Mouse (Mus musculus): Measurements from ENCODE around the gene Adamtsl5. TPM values are rescaled to one million over a fixed set of nuclear protein-coding genes. Genes with fewer than 3 reads are reported as not detected.

The Adamtsl5 gene
- polyA plus RNA-seq, 1 experiment from 2014 or later: 5.8 TPM

DNA sequence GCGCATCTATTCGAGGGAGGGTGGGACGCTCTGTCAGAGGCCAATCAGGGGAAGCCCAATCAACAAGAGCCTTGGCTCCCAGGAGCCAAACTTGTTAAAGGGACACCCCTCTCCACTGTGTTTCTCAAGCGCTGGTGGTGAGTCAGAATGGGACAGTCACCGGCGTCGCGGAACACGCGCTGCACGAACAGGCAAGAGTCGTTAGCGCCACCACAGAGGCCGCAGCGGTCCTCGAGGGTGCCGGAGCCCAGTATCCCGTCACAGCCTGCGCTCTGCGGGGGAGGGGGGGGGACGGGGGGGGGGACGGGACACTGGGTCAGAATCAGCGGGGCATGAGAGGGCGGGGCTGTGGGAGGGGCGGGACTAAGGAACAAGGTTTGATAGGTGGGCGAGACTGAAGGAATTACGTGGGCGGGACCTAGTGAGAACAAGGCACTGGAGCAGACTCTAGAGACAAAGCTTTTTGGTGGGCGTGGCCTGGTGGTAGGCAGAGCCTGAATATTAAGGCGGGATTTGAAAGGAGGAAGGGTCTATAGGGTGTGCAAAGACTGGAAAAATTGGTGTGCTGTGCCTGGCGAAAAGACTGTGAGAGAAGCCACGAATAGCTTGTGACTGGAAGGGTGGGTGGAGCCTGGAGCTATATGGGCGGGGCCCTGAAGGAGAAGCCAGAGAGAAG, 5.3 kb downstream of the Adamtsl5 start:
- Histone ChIP-seq H3K9me3 (ENCODE audit: control insufficient read depth, low read length) (no peaks in the 10 kb centered on the region), H3K36me3 (ENCODE audit: control insufficient read depth, insufficient read depth, low read length) (no peaks in the 10 kb centered on the region), H3K4me2 (ENCODE audit: low read depth, low read length) (peak overlapping the region; percentile 57), H3K4me3 (ENCODE audit: low read depth, low read length) (peak overlapping the region; percentile 37), H3K9ac (ENCODE audit: low read depth, low read length) (peak overlapping the region; percentile 2; the same call in 1 of the 2 replicates), H3K27ac (replicated peaks; ENCODE audit: low read depth, low read length) (no peak overlapping the region), H3K27me3 (replicated peaks; ENCODE audit: control insufficient read depth, insufficient read depth, low read length) (peaks cover 73% of the 10 kb centered on the region), H3K4me1 (ENCODE audit: control insufficient read depth, insufficient read depth, low read length) (peaks cover 34% of the 10 kb centered on the region)
- DNase-seq (ENCODE audit: low spot score): peak; percentile 96
- peak; percentile 74 for ATAC-seq (ENCODE audit: low read depth)
- under 1% methylated on average over 21 of the region's 33 CpGs for WGBS

DNA sequence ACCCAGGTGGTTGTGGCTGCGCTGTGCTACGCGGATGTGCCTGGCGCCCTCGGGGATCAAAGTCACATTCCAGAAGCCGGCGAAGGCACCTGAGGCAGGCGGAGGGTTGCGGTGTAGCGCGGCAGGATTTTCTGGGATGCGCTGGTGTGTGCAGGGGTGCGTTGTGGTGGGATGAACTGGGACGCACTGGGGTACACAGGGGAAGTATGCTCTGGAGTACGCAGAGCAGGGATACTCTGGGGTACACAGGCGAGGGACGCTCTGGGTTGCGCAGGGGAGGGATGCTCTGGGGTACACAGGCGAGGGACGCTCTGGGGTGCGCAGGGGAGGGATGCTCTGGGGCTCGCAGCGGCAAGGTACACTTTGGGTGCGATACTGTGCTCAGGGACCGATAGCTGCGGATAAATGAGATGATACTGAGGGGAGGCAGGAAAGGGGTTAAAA, 5.9 kb downstream of the Adamtsl5 start:
- H3K4me2 ChIP-seq (ENCODE audit: low read depth, low read length): peak overlapping the region; percentile 57
- H3K27me3 ChIP-seq (replicated peaks; ENCODE audit: control insufficient read depth, insufficient read depth, low read length): peaks cover 67% of the 10 kb centered on the region
- under 1% methylated on average over 26 of the region's 26 CpGs for whole genome bisulfite sequencing
- peak overlapping the region; percentile 37 for H3K4me3 ChIP-seq (ENCODE audit: low read depth, low read length)
- DNase-seq (ENCODE audit: low spot score) (no peak), ATAC-seq (ENCODE audit: low read depth) (peak; percentile 2; the same call in 1 of the 2 replicates)
- H3K4me1 ChIP-seq (ENCODE audit: control insufficient read depth, insufficient read depth, low read length): peaks cover 29% of the 10 kb centered on the region
- no peaks in the 10 kb centered on the region for H3K9me3 ChIP-seq (ENCODE audit: control insufficient read depth, low read length)
- no peak overlapping the region for H3K27ac ChIP-seq (replicated peaks; ENCODE audit: low read depth, low read length)
- H3K9ac ChIP-seq (ENCODE audit: low read depth, low read length): no peak overlapping the region; the same call in 1 of the 2 replicates
- no peaks in the 10 kb centered on the region for H3K36me3 ChIP-seq (ENCODE audit: control insufficient read depth, insufficient read depth, low read length)

DNA sequence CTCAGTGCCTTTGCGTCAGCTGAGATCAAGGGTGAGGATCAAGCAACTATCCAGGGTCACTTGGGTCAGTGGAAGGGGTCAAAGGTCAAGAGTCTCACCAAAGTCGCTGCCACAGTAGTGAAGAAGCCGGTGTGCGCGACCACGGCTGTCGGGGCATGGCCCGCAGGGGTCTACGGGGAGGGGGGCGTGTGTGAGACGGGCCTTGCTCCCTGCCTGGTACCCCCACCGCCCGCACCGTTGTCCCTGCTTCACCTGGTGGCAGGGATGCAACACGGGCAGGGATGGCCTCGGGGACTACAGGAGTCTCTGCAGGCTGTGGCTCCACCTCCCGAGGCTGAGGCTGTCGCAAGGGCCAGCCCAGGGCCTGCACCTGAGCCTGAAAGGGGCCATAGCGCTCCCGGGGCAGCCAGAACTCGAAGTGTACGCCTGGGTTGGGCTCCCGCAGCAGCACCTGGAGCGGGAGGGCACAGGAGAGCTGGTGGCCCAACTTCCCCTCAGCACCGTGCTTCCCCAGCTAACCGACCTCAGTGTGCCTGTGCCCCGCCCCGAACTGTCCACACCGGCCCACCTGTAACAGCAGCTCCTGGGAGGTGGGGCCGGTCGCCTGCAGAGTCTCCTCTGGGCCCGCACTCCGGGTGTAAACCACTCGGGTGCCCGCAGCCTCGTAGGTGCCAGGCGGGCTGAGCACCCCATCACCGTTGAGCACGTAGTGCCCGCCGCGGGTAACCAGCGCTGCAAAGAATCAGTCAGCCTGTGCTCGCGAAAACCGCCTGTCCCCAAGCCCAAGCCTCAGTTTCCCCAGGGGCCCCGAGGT, 6.5 kb downstream of the Adamtsl5 start:
- peak overlapping the region; percentile 57 for H3K4me2 ChIP-seq (ENCODE audit: low read depth, low read length)
- ATAC-seq (ENCODE audit: low read depth) (no peak), DNase-seq (ENCODE audit: low spot score) (no peak)
- H3K9me3 ChIP-seq (ENCODE audit: control insufficient read depth, low read length): no peaks in the 10 kb centered on the region
- WGBS: 6% methylated on average over 30 of the region's 47 CpGs
- no peaks in the 10 kb centered on the region for H3K36me3 ChIP-seq (ENCODE audit: control insufficient read depth, insufficient read depth, low read length)
- no peak overlapping the region; the same call in 1 of the 2 replicates for H3K9ac ChIP-seq (ENCODE audit: low read depth, low read length)
- H3K27ac ChIP-seq (replicated peaks; ENCODE audit: low read depth, low read length): no peak overlapping the region
- H3K27me3 ChIP-seq (replicated peaks; ENCODE audit: control insufficient read depth, insufficient read depth, low read length): peaks cover 63% of the 10 kb centered on the region
- H3K4me3 ChIP-seq (ENCODE audit: low read depth, low read length): peak overlapping the region; percentile 37
- peaks cover 29% of the 10 kb centered on the region for H3K4me1 ChIP-seq (ENCODE audit: control insufficient read depth, insufficient read depth, low read length)

DNA sequence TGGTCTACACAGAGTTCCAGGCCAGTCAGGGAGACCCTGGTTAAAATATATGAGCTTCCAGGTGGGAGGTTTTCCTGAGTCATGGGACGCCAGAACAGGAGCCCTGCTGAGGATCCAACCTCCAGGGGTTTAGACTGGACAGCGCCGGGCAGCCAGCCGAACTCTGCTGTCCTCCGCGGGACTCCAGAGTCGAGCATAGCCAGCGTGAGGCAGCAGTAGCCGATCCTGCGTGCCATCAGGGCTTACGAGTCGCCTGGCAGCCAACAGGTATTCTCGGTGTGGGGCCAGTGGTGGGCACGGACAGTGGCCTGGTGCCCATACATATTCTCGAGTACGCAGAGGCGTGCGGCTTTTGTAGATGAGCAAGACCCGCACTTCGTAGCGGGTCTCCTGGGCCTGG, 7.2 kb downstream of the Adamtsl5 start:
- Histone ChIP-seq H3K4me1 (ENCODE audit: control insufficient read depth, insufficient read depth, low read length) (peaks cover 29% of the 10 kb centered on the region), H3K9me3 (ENCODE audit: control insufficient read depth, low read length) (no peaks in the 10 kb centered on the region), H3K36me3 (ENCODE audit: control insufficient read depth, insufficient read depth, low read length) (no peaks in the 10 kb centered on the region), H3K4me3 (ENCODE audit: low read depth, low read length) (no peak overlapping the region), H3K4me2 (ENCODE audit: low read depth, low read length) (no peak overlapping the region; the same call in 1 of the 2 replicates), H3K9ac (ENCODE audit: low read depth, low read length) (no peak overlapping the region), H3K27ac (replicated peaks; ENCODE audit: low read depth, low read length) (no peak overlapping the region), H3K27me3 (replicated peaks; ENCODE audit: control insufficient read depth, insufficient read depth, low read length) (peaks cover 60% of the 10 kb centered on the region)
- 10% methylated on average over 21 of the region's 21 CpGs for WGBS
- DNase-seq (ENCODE audit: low spot score): no peak
- ATAC-seq (ENCODE audit: low read depth): no peak

DNA sequence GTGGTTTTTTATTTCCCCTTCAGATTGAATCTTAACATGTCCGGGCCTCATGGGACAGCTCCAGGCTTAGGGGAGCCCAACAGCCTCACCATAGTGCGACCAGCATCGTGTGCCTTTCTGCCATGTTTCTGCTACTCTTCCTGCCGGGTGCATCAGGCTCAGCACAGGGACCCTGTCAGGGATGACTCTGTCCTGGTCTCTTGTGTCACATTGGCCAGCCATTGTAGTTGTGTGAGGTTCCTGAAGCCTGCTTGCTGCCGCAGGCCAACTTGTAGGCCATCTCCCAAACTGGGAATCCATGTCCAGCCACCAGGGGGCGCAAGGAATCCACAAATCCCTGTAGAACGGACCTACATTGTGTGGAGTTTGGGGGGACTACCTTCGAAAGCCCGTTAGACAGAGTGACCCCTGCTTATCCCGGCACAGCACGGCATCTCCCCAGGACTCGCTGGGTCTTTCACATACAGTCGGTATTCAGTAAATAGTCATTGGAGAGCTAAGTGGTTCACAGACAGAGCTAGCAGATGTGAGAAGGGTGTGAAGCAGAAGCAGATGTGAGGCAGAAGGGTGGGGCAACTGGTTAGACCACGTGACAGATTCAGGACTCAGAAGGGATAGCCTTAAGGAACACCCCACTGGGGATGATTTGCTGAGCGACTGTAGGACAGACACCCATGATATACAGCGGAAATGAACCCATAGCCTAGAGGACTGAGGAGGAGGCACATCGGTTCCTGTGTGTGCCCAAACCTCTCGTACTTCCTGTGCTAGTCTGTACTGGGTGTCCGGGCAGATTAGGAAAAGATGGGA, 8.1 kb downstream of the Adamtsl5 start:
- no peaks in the 10 kb centered on the region for H3K36me3 ChIP-seq (ENCODE audit: control insufficient read depth, insufficient read depth, low read length)
- H3K9me3 ChIP-seq (ENCODE audit: control insufficient read depth, low read length): no peaks in the 10 kb centered on the region
- no peak overlapping the region for H3K4me3 ChIP-seq (ENCODE audit: low read depth, low read length)
- DNase-seq (ENCODE audit: low spot score) (peak; percentile 83), ATAC-seq (ENCODE audit: low read depth) (peak; percentile 19; the same call in 1 of the 2 replicates)
- H3K27ac ChIP-seq (replicated peaks; ENCODE audit: low read depth, low read length): no peak overlapping the region
- 20% methylated on average over 19 of the region's 19 CpGs for WGBS
- H3K27me3 ChIP-seq (replicated peaks; ENCODE audit: control insufficient read depth, insufficient read depth, low read length): peaks cover 52% of the 10 kb centered on the region
- H3K9ac ChIP-seq (ENCODE audit: low read depth, low read length): peak overlapping the region; percentile 32; the same call in 1 of the 2 replicates
- H3K4me1 ChIP-seq (ENCODE audit: control insufficient read depth, insufficient read depth, low read length): peaks cover 27% of the 10 kb centered on the region
- peak overlapping the region; percentile 25; the same call in 1 of the 2 replicates for H3K4me2 ChIP-seq (ENCODE audit: low read depth, low read length)

DNA sequence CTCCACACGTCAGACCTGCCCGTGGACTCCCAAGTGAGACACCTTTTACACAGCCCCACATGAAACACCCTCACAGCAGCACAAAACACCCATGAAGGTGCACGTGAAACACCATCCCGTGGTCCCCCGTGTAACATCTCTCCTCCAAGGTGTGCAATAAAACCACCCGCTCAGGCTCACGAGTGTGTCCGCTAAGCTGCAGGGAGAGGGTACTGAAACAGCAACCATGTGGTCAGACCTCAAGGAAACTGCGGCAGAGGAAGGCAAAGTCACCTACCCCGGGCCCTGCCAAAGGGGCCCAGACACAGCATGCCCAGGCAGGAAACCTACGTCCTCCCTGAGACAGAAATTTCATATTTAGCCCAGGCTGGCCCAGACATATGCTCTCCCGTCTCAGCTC, 11.9 kb downstream of the Adamtsl5 start:
- Histone ChIP-seq H3K4me1 (ENCODE audit: control insufficient read depth, insufficient read depth, low read length) (no peaks in the 10 kb centered on the region), H3K27me3 (replicated peaks; ENCODE audit: control insufficient read depth, insufficient read depth, low read length) (peaks cover 13% of the 10 kb centered on the region), H3K9ac (ENCODE audit: low read depth, low read length) (no peak overlapping the region), H3K4me2 (ENCODE audit: low read depth, low read length) (no peak overlapping the region), H3K27ac (replicated peaks; ENCODE audit: low read depth, low read length) (no peak overlapping the region), H3K36me3 (ENCODE audit: control insufficient read depth, insufficient read depth, low read length) (no peaks in the 10 kb centered on the region), H3K9me3 (ENCODE audit: control insufficient read depth, low read length) (no peaks in the 10 kb centered on the region), H3K4me3 (ENCODE audit: low read depth, low read length) (no peak overlapping the region)
- ATAC-seq (ENCODE audit: low read depth) (no peak), DNase-seq (ENCODE audit: low spot score) (no peak)
- WGBS: 79% methylated on average over 12 of the region's 12 CpGs

DNA sequence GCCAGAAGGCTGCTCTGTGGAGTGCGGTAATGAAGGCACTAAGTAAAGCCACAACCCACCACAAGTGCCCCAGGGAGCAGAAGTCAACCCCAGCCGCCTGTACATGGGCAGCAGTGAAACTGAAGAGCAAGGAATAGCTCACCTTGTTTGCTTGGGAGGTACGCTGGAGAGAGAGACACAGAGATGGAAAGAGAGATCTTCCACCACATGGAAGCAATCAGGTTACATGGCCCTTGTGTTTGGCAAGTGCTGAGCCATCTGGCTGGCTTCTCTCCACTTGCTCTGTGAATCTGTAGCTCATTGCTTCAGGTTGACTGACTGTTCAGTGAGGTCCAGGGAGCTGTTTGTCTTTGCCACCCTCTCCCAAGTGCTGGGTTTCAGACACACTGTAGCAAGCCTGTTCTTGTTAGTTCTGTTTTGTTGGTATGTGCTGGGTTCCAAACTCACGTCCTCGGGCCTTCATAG, 15.7 kb downstream of the Adamtsl5 start:
- WGBS: 65% methylated on average over 5 of the region's 5 CpGs
- no peaks in the 10 kb centered on the region for H3K9me3 ChIP-seq (ENCODE audit: control insufficient read depth, low read length)
- no peak overlapping the region for H3K27ac ChIP-seq (replicated peaks; ENCODE audit: low read depth, low read length)

More for the DNA sequence above, 15.7 kb downstream of the Adamtsl5 start:
- Histone ChIP-seq H3K27me3 (replicated peaks; ENCODE audit: control insufficient read depth, insufficient read depth, low read length) (no peaks in the 10 kb centered on the region), H3K4me3 (ENCODE audit: low read depth, low read length) (no peak overlapping the region), H3K9ac (ENCODE audit: low read depth, low read length) (no peak overlapping the region), H3K4me1 (ENCODE audit: control insufficient read depth, insufficient read depth, low read length) (peaks cover 3% of the 10 kb centered on the region), H3K36me3 (ENCODE audit: control insufficient read depth, insufficient read depth, low read length) (no peaks in the 10 kb centered on the region), H3K4me2 (ENCODE audit: low read depth, low read length) (no peak overlapping the region)
- DNase-seq (ENCODE audit: low spot score) (no peak), ATAC-seq (ENCODE audit: low read depth) (no peak)

All from embryonic facial prominence, embryonic 14.5 days (tissue).